ENCODE assay signal across 18 mouse cellular contexts in the genomic region with DNA sequence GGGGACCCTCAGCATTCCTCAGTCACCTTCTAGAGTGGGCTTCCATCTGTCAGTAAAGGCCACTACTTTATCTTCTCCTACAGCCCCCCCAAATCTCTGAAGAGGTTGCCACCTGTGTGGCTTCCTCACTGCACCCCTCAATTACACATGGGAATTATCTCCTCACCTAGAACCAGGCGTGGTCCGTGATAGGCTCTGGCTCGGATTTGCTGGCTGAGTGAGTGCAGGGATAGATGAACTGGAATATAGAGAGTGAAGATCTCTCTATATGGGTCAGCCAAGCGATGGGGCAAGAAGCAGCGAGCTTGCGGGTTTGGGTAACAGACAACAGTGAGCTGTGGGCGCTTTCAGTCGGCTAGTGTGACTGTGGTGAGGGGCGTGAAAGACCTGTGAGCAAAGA. TPM values are rescaled to one million over a fixed set of nuclear protein-coding genes. Genes with fewer than 3 reads are reported as not detected.
DNase-seq lines count a peak whose midpoint lies in the region; ATAC-seq and TF ChIP-seq lines count a peak whose summit lies in the region.
"Had no signal": no experiment of that assay in that cellular context is flagged by ENCODE, and none has a peak within 500 bp of the region (broad histone marks: within the 10 kb centered on the region; RNA-seq: fewer than 3 reads in every experiment).

No protein-coding gene starts in this region.

- TF ChIP-seq CTCF in heart, adult 2 months (IDR thresholded peaks at IDR 0.05), result no peak
- TF ChIP-seq CTCF in thymus, adult 2 months (IDR thresholded peaks at IDR 0.05; ENCODE audit: borderline replicate concordance, control insufficient read depth, extremely low read depth, insufficient read depth, low read length, poor library complexity), result no peak
- no peak for TF ChIP-seq CTCF in stomach, postnatal 0 days (IDR thresholded peaks at IDR 0.05; ENCODE audit: low read depth)

- peaks cover 6% of the 10 kb centered on the region; the same call in 1 of the 2 replicates for H3K36me3 ChIP-seq in heart, embryonic 12.5 days
- H3K36me3 ChIP-seq in heart, adult 2 months (ENCODE audit: control insufficient read depth, insufficient read depth, low read length), result no peaks in the 10 kb centered on the region
- no peaks in the 10 kb centered on the region for H3K36me3 ChIP-seq in thymus, adult 2 months (ENCODE audit: control insufficient read depth, insufficient read depth, low read length)
- peaks cover 13% of the 10 kb centered on the region for H3K36me3 ChIP-seq in liver, embryonic 12.5 days
- no peaks in the 10 kb centered on the region for H3K36me3 ChIP-seq in stomach, postnatal 0 days (ENCODE audit: control insufficient read depth, insufficient read depth, low read length)
- H3K36me3 ChIP-seq: embryonic facial prominence, embryonic 15.5 days; hindbrain, embryonic 13.5 days; neural tube, embryonic 13.5 days had no signal

- no peak for DNase-seq in heart, adult 2 months
- DNase-seq in thymus, adult 2 months, result no peak
- DNase-seq in thymus, adult 18-20 months, result no peak
- DNase-seq in stomach, postnatal 0 days (ENCODE audit: low spot score), result no peak
- DNase-seq in retina, postnatal 1 day, result no peak
- no peak for DNase-seq in cerebellum, adult 18-20 months
- DNase-seq: kidney, adult 18-20 months; kidney, postnatal 4 days; left cerebral cortex, postnatal 4 days; spleen, adult 18-20 months had no signal

- H3K27me3 ChIP-seq in heart, embryonic 12.5 days (replicated peaks), result no peaks in the 10 kb centered on the region
- H3K27me3 ChIP-seq in heart, adult 2 months (ENCODE audit: control insufficient read depth, insufficient read depth, low read length), result no peaks in the 10 kb centered on the region
- no peaks in the 10 kb centered on the region for H3K27me3 ChIP-seq in thymus, adult 2 months (ENCODE audit: control insufficient read depth, insufficient read depth, low read length)
- no peaks in the 10 kb centered on the region for H3K27me3 ChIP-seq in liver, embryonic 12.5 days (replicated peaks)
- no peaks in the 10 kb centered on the region for H3K27me3 ChIP-seq in stomach, postnatal 0 days (ENCODE audit: control insufficient read depth, insufficient read depth, low read length)
- H3K27me3 ChIP-seq: embryonic facial prominence, embryonic 15.5 days; hindbrain, embryonic 13.5 days; neural tube, embryonic 13.5 days had no signal

- H3K4me1 ChIP-seq in heart, embryonic 12.5 days (replicated peaks), result peaks cover 46% of the 10 kb centered on the region
- H3K4me1 ChIP-seq in heart, adult 2 months (ENCODE audit: control insufficient read depth, insufficient read depth, low read length), result peaks cover 2% of the 10 kb centered on the region
- peaks cover 37% of the 10 kb centered on the region for H3K4me1 ChIP-seq in thymus, adult 2 months (replicated peaks; ENCODE audit: control insufficient read depth, insufficient read depth, low read length)
- H3K4me1 ChIP-seq in liver, embryonic 12.5 days, result peaks cover 68% of the 10 kb centered on the region
- no peaks in the 10 kb centered on the region; the same call in 1 of the 2 replicates for H3K4me1 ChIP-seq in stomach, postnatal 0 days (replicated peaks; ENCODE audit: control insufficient read depth, insufficient read depth)
- H3K4me1 ChIP-seq: embryonic facial prominence, embryonic 15.5 days had no signal

- TF ChIP-seq POLR2A in heart, adult 2 months (IDR thresholded peaks at IDR 0.05; ENCODE audit: insufficient read depth, low read depth, low read length), result no peak
- no peak for TF ChIP-seq POLR2A in thymus, adult 2 months (IDR thresholded peaks at IDR 0.05; ENCODE audit: control insufficient read depth, extremely low read depth, insufficient read depth, low read length, poor library complexity)

- peak overlapping the region; percentile 45 for H3K27ac ChIP-seq in heart, embryonic 12.5 days (ENCODE audit: poor library complexity, severe bottlenecking)
- no peak overlapping the region for H3K27ac ChIP-seq in heart, adult 2 months
- peak overlapping the region; percentile 81 for H3K27ac ChIP-seq in thymus, adult 2 months (ENCODE audit: control insufficient read depth, insufficient read depth, low read length)
- H3K27ac ChIP-seq in liver, embryonic 12.5 days, result peak overlapping the region; percentile 94
- peak overlapping the region; percentile 59 for H3K27ac ChIP-seq in stomach, postnatal 0 days (replicated peaks)
- H3K27ac ChIP-seq: embryonic facial prominence, embryonic 15.5 days; hindbrain, embryonic 13.5 days; macrophage; neural tube, embryonic 13.5 days had no signal

- ATAC-seq in heart, embryonic 12.5 days (ENCODE audit: insufficient number of reproducible peaks, low FRiP score), result no peak
- peak; percentile 14; the same call in 1 of the 2 replicates for ATAC-seq in liver, embryonic 12.5 days
- ATAC-seq in stomach, postnatal 0 days (ENCODE audit: low FRiP score, low TSS enrichment), result no peak
- ATAC-seq: forebrain, embryonic 16.5 days had no signal

- no peaks in the 10 kb centered on the region for H3K9me3 ChIP-seq in heart, embryonic 12.5 days (replicated peaks)
- H3K9me3 ChIP-seq in liver, embryonic 12.5 days (replicated peaks), result no peaks in the 10 kb centered on the region
- no peaks in the 10 kb centered on the region for H3K9me3 ChIP-seq in stomach, postnatal 0 days (ENCODE audit: control insufficient read depth, low read length)
- H3K9me3 ChIP-seq: embryonic facial prominence, embryonic 15.5 days; hindbrain, embryonic 13.5 days; neural tube, embryonic 13.5 days had no signal

- 52% methylated on average over 9 of the region's 9 CpGs for WGBS in heart, embryonic 12.5 days
- WGBS in heart, adult 2 months, result 84% methylated on average over 9 of the region's 9 CpGs
- WGBS in thymus, adult 2 months, result 97% methylated on average over 9 of the region's 9 CpGs
- 51% methylated on average over 9 of the region's 9 CpGs for WGBS in liver, embryonic 12.5 days (ENCODE audit: insufficient replicate concordance)
- WGBS in stomach, postnatal 0 days, result 81% methylated on average over 9 of the region's 9 CpGs

- 0 out of 2 replicates have a peak overlapping the region, but pooled peaks have one; percentile 0 for H3K4me3 ChIP-seq in heart, embryonic 12.5 days
- no peak overlapping the region for H3K4me3 ChIP-seq in heart, adult 2 months
- no peak overlapping the region for H3K4me3 ChIP-seq in thymus, adult 2 months (ENCODE audit: control insufficient read depth, insufficient read depth, low read length)
- H3K4me3 ChIP-seq in liver, embryonic 12.5 days, result peak overlapping the region; percentile 71
- H3K4me3 ChIP-seq in stomach, postnatal 0 days (ENCODE audit: low read depth, low read length), result no peak overlapping the region
- H3K4me3 ChIP-seq: embryonic facial prominence, embryonic 15.5 days; hindbrain, embryonic 13.5 days; neural tube, embryonic 13.5 days had no signal

- intact Hi-C loops in heart, adult 2 months (cut with DNase I), result no loop called here

- no peak overlapping the region for H3K9ac ChIP-seq in heart, embryonic 12.5 days
- H3K9ac ChIP-seq in heart, adult 2 months (ENCODE audit: low read depth, low read length), result no peak overlapping the region
- H3K9ac ChIP-seq in liver, embryonic 12.5 days, result peak overlapping the region; percentile 83
- H3K9ac ChIP-seq in stomach, postnatal 0 days (ENCODE audit: low read length), result no peak overlapping the region
- H3K9ac ChIP-seq: embryonic facial prominence, embryonic 15.5 days; hindbrain, embryonic 13.5 days; neural tube, embryonic 13.5 days had no signal

- H3K4me2 ChIP-seq in heart, embryonic 12.5 days, result peak overlapping the region; percentile 50
- H3K4me2 ChIP-seq in liver, embryonic 12.5 days, result peak overlapping the region; percentile 78
- H3K4me2 ChIP-seq in stomach, postnatal 0 days (replicated peaks; ENCODE audit: low read depth), result no peak overlapping the region
- H3K4me2 ChIP-seq: embryonic facial prominence, embryonic 15.5 days; hindbrain, embryonic 13.5 days; neural tube, embryonic 13.5 days had no signal

- H3K79me2 ChIP-seq in heart, adult 2 months (replicated peaks; ENCODE audit: control insufficient read depth, insufficient read depth, low read length), result no peaks in the 10 kb centered on the region

- TF ChIP-seq EP300 in heart, adult 2 months (IDR thresholded peaks at IDR 0.05; ENCODE audit: insufficient read depth, low read depth, low read length), result no peak
- TF ChIP-seq EP300 in stomach, postnatal 0 days (optimal IDR thresholded peaks at IDR 0.05), result no peak

RNA-seq across cellular contexts. Expression of a gene that starts 2.7 kb away (rescaled TPM):
- 2.6 and 3.4 TPM in 2 replicates for polyA plus RNA-seq in heart, embryonic 12.5 days (2016; fragmentation: Nextera tagmentation; extraction: Ambion mirVana)
- total RNA-seq in heart, adult 2 months (2021), result 1 to 10 TPM; 4.2 to 4.5 TPM
- polyA plus RNA-seq in heart, adult 2 months (2012; rRNA removed), result 3.1 and 5.8 TPM in 2 replicates
- polyA plus RNA-seq in thymus, adult 2 months (2012; rRNA removed), result 32.1 and 49.1 TPM in 2 replicates
- polyA plus RNA-seq in liver, embryonic 12.5 days (2016; fragmentation: Nextera tagmentation; extraction: Ambion mirVana), result 6.2 and 6.4 TPM in 2 replicates
- polyA plus RNA-seq in stomach, postnatal 0 days (2015; fragmentation: Nextera tagmentation; extraction: Ambion mirVana), result 4.0 and 4.4 TPM in 2 replicates

RNA-seq across cellular contexts. Expression of a gene that starts 33.4 kb away (rescaled TPM):
- polyA plus RNA-seq in heart, embryonic 12.5 days (2016; fragmentation: Nextera tagmentation; extraction: Ambion mirVana), result 0.26 and 0.37 TPM in 2 replicates
- under 1 TPM in 1 of 2 experiments, not detected in 1; 0.10 TPM for total RNA-seq in heart, adult 2 months (2021)
- polyA plus RNA-seq in heart, adult 2 months (2012; rRNA removed), result 0.14 TPM in 1 of 2 replicates, not detected in the other
- polyA plus RNA-seq in thymus, adult 2 months (2012; rRNA removed), result 26.0 and 36.9 TPM in 2 replicates
- 0.10 TPM in 1 of 2 replicates, not detected in the other for polyA plus RNA-seq in liver, embryonic 12.5 days (2016; fragmentation: Nextera tagmentation; extraction: Ambion mirVana)
- 0.08 and 0.27 TPM in 2 replicates for polyA plus RNA-seq in stomach, postnatal 0 days (2015; fragmentation: Nextera tagmentation; extraction: Ambion mirVana)
- total RNA-seq: common myeloid progenitor, adult 5-6 weeks had no signal

RNA-seq across cellular contexts. Expression of a gene that starts 37.8 kb away (rescaled TPM):
- polyA plus RNA-seq in heart, embryonic 12.5 days (2016; fragmentation: Nextera tagmentation; extraction: Ambion mirVana), result 218 and 220 TPM in 2 replicates
- total RNA-seq in heart, adult 2 months (2021), result 10 to 100 TPM; 58.8 to 60.9 TPM
- polyA plus RNA-seq in heart, adult 2 months (2012; rRNA removed), result 21.0 and 40.0 TPM in 2 replicates
- polyA plus RNA-seq in thymus, adult 2 months (2012; rRNA removed), result 83.7 and 91.7 TPM in 2 replicates
- polyA plus RNA-seq in liver, embryonic 12.5 days (2016; fragmentation: Nextera tagmentation; extraction: Ambion mirVana), result 216 and 224 TPM in 2 replicates
- polyA plus RNA-seq in stomach, postnatal 0 days (2015; fragmentation: Nextera tagmentation; extraction: Ambion mirVana), result 289 and 308 TPM in 2 replicates

Comparison
In these comparisons a context has a peak if more than half of its experiments do, and no peak if none do; other contexts are left out.
1. H3K4me3 ChIP-seq: peak in heart, embryonic 12.5 days (single experiment) and liver, embryonic 12.5 days (single experiment); none in heart, adult 2 months (single experiment), thymus, adult 2 months (single experiment) and stomach, postnatal 0 days (single experiment).
2. RNA of a gene that starts 33.4 kb away (polyA plus RNA-seq): 26.0 to 36.9 TPM in thymus, adult 2 months; 0.26 to 0.37 TPM in heart, embryonic 12.5 days, 0.14 TPM in heart, adult 2 months, 0.08 to 0.27 TPM in stomach, postnatal 0 days and 0.10 TPM in liver, embryonic 12.5 days; every median in the first group is over 10 times any median in the second.